Mouse (Mus musculus): ENCODE measurements around the gene Bsnd. TPM values are rescaled to one million over a fixed set of nuclear protein-coding genes. Genes with fewer than 3 reads are reported as not detected.
A peak's percentile ranks its signal among the peaks of the same experiment; 100 is the strongest.

Gene Bsnd
- total RNA-seq, 2 experiments from 2014 or later: not detected

GRCm38 (mm10) chr4:106483831-106484230 is 8.3 kb downstream of the Bsnd start:
- no peak for ATAC-seq (ENCODE audit: poor library complexity, severe bottlenecking)

GRCm38 (mm10) chr4:106483215-106483727 is 8.8 kb downstream of the Bsnd start:
- no peak for ATAC-seq (ENCODE audit: poor library complexity, severe bottlenecking)

- no peak for ATAC-seq (ENCODE audit: poor library complexity, severe bottlenecking)
These were observed 11.5 kb downstream of the Bsnd start for GRCm38 (mm10) chr4:106480545-106480944.

GRCm38 (mm10) chr4:106474241-106474640 is 17.8 kb downstream of the Bsnd start:
- ATAC-seq (ENCODE audit: poor library complexity, severe bottlenecking): peak; percentile 74

- ATAC-seq (ENCODE audit: poor library complexity, severe bottlenecking): peak; percentile 51; the same call in 1 of the 2 replicates
These were observed 19.7 kb downstream of the Bsnd start for GRCm38 (mm10) chr4:106472335-106472734.

GRCm38 (mm10) chr4:106470921-106471320 is 21.2 kb downstream of the Bsnd start:
- ATAC-seq (ENCODE audit: poor library complexity, severe bottlenecking): no peak

GRCm38 (mm10) chr4:106467420-106468110 is 24.5 kb downstream of the Bsnd start:
- ATAC-seq (ENCODE audit: poor library complexity, severe bottlenecking): no peak

GRCm38 (mm10) chr4:106463174-106463801 is 28.8 kb downstream of the Bsnd start:
- ATAC-seq (ENCODE audit: poor library complexity, severe bottlenecking): no peak

- ATAC-seq (ENCODE audit: poor library complexity, severe bottlenecking): no peak
These were observed 29.6 kb downstream of the Bsnd start for GRCm38 (mm10) chr4:106462524-106462923.

GRCm38 (mm10) chr4:106462016-106462415 is 30.1 kb downstream of the Bsnd start:
- no peak for ATAC-seq (ENCODE audit: poor library complexity, severe bottlenecking)

- ATAC-seq (ENCODE audit: poor library complexity, severe bottlenecking): no peak
These were observed 37.5 kb downstream of the Bsnd start for GRCm38 (mm10) chr4:106454541-106454940.

- no peak for ATAC-seq (ENCODE audit: poor library complexity, severe bottlenecking)
These were observed 38.6 kb downstream of the Bsnd start for GRCm38 (mm10) chr4:106453516-106453915.

GRCm38 (mm10) chr4:106453108-106453507 is 39.0 kb downstream of the Bsnd start:
- no peak for ATAC-seq (ENCODE audit: poor library complexity, severe bottlenecking)

GRCm38 (mm10) chr4:106452401-106452800 is 39.7 kb downstream of the Bsnd start:
- ATAC-seq (ENCODE audit: poor library complexity, severe bottlenecking): no peak

- ATAC-seq (ENCODE audit: poor library complexity, severe bottlenecking): no peak
These were observed 42.8 kb downstream of the Bsnd start for GRCm38 (mm10) chr4:106449306-106449705.

GRCm38 (mm10) chr4:106443182-106443581 is 48.9 kb downstream of the Bsnd start:
- ATAC-seq (ENCODE audit: poor library complexity, severe bottlenecking): no peak

- ATAC-seq (ENCODE audit: poor library complexity, severe bottlenecking): no peak
These were observed 53.3 kb downstream of the Bsnd start for GRCm38 (mm10) chr4:106438763-106439162.

- no peak for ATAC-seq (ENCODE audit: poor library complexity, severe bottlenecking)
These were observed 54.9 kb downstream of the Bsnd start for GRCm38 (mm10) chr4:106437207-106437606.

- ATAC-seq (ENCODE audit: poor library complexity, severe bottlenecking): peak; percentile 74
These were observed 55.6 kb downstream of the Bsnd start for GRCm38 (mm10) chr4:106436475-106436874.

GRCm38 (mm10) chr4:106435426-106435825 is 56.7 kb downstream of the Bsnd start:
- no peak for ATAC-seq (ENCODE audit: poor library complexity, severe bottlenecking)

All from megakaryocyte, adult 5-6 weeks (primary cell).